Mouse (Mus musculus) embryonic facial prominence, embryonic 12.5 days (tissue): ENCODE results near the gene Mrps14. TPM values are rescaled to one million over a fixed set of nuclear protein-coding genes. Genes with fewer than 3 reads are reported as not detected.
A peak's percentile ranks its signal among the peaks of the same experiment; 100 is the strongest.

Experiments
- ATAC-seq: fragments of 200-750 bp; cut with Nextera tagmentation; 2 replicates; pipeline ENCODE4 v1.8.0; 2017; ENCODE audit not compliant: insufficient number of reproducible peaks, insufficient read depth, low FRiP score, low TSS enrichment
- H3K27ac ChIP-seq: fragments of 300-500 bp; sonication (generic); 2 replicates; pipeline ENCODE4 v1.5.1; 2016; ENCODE audit warnings: mild to moderate bottlenecking
- H3K27me3 ChIP-seq: fragments of 300-500 bp; sonication (generic); 2 replicates; pipeline ENCODE4 v1.6.1; 2016; ENCODE audit warnings: mild to moderate bottlenecking, moderate library complexity
- H3K36me3 ChIP-seq: fragments of 300-500 bp; sonication (generic); 2 replicates; pipeline ENCODE4 v1.6.1; 2016; ENCODE audit warnings: mild to moderate bottlenecking
- H3K4me1 ChIP-seq: fragments of 300-500 bp; sonication (generic); 2 replicates; pipeline ENCODE4 v1.6.1; 2016
- H3K4me2 ChIP-seq: fragments of 300-500 bp; sonication (generic); replicated peaks from 2 replicates; pipeline ENCODE4 v1.6.1; 2016; ENCODE audit warnings: mild to moderate bottlenecking, moderate library complexity
- H3K4me3 ChIP-seq: fragments of 300-500 bp; sonication (generic); 2 replicates; pipeline ENCODE4 v1.5.1; 2016; ENCODE audit warnings: mild to moderate bottlenecking
- H3K9ac ChIP-seq: fragments of 300-500 bp; sonication (generic); 2 replicates; pipeline ENCODE4 v1.6.1; 2016; ENCODE audit warnings: mild to moderate bottlenecking, moderate library complexity
- H3K9me3 ChIP-seq: fragments of 300-500 bp; sonication (generic); 2 replicates; pipeline ENCODE4 v1.6.1; 2016; ENCODE audit warnings: mild to moderate bottlenecking, moderate library complexity
- WGBS: fragments of 180-500 bp; shearing (Covaris S2); methylation state at CpG from one replicate; pipeline ENCODE4 v1.1.7; 2016; 5-methylcytosine and 5-hydroxymethylcytosine counted together
- polyA plus RNA-seq: library from polyadenylated mRNA; unstranded; fragments of >200 nt; fragmentation: Nextera tagmentation; extraction: Ambion mirVana; gene quantifications from 2 replicates; pipeline ENCODE4 v1.2.1, GENCODE M21; 2016

The Mrps14 gene
- polyA plus RNA-seq: 232 and 233 TPM in 2 replicates

- H3K27me3 ChIP-seq: no peaks in the 10 kb centered on the region
- 7% methylated on average over 31 of the region's 31 CpGs for WGBS
- ATAC-seq: peak; percentile 99
Observed at GRCm38 (mm10) chr1:160194529-160195336, at the start of gene Mrps14. Mrps14 (plus strand) TSS chr1:160195215.

GRCm38 (mm10) chr1:160145606-160146005 is 49.4 kb upstream of the Mrps14 start:
- ATAC-seq: no peak
- no peaks in the 10 kb centered on the region for H3K9me3 ChIP-seq
- no peak overlapping the region for H3K4me3 ChIP-seq
- H3K4me1 ChIP-seq: peaks cover 10% of the 10 kb centered on the region; the same call in 1 of the 2 replicates
- H3K27ac ChIP-seq: no peak overlapping the region
- no peak overlapping the region for H3K4me2 ChIP-seq
- H3K36me3 ChIP-seq: no peaks in the 10 kb centered on the region
- no peaks in the 10 kb centered on the region for H3K27me3 ChIP-seq
- 75% methylated on average over 3 of the region's 3 CpGs for WGBS
- no peak overlapping the region for H3K9ac ChIP-seq

More at GRCm38 (mm10) chr1:160194529-160195336, at the start of gene Mrps14:
- 0 out of 2 replicates have a peak, but pooled peaks cover 11% of the 10 kb centered on the region for H3K36me3 ChIP-seq
- H3K4me3 ChIP-seq: peak within 1 kb of the TSS; percentile 90
- H3K9ac ChIP-seq: peak within 1 kb of the TSS; percentile 80
- peak within 1 kb of the TSS; percentile 84 for H3K4me2 ChIP-seq
- H3K4me1 ChIP-seq: no peaks in the 10 kb centered on the region
- H3K27ac ChIP-seq: peak within 1 kb of the TSS; percentile 37; the same call in 1 of the 2 replicates
- H3K9me3 ChIP-seq: no peaks in the 10 kb centered on the region

- 85% methylated on average over 7 of the region's 7 CpGs for WGBS
- Histone ChIP-seq H3K4me1 (peaks cover 10% of the 10 kb centered on the region; the same call in 1 of the 2 replicates), H3K9me3 (no peaks in the 10 kb centered on the region), H3K9ac (no peak overlapping the region), H3K27ac (no peak overlapping the region), H3K4me3 (no peak overlapping the region), H3K27me3 (no peaks in the 10 kb centered on the region), H3K4me2 (no peak overlapping the region), H3K36me3 (no peaks in the 10 kb centered on the region)
- no peak for ATAC-seq
Observed at GRCm38 (mm10) chr1:160147274-160147673, 47.7 kb upstream of the Mrps14 start.

GRCm38 (mm10) chr1:160149291-160149906 is 45.6 kb upstream of the Mrps14 start:
- no peak for ATAC-seq
- Histone ChIP-seq H3K36me3 (no peaks in the 10 kb centered on the region), H3K4me2 (0 out of 2 replicates have a peak overlapping the region, but pooled peaks have one; percentile 9), H3K4me3 (no peak overlapping the region), H3K27me3 (no peaks in the 10 kb centered on the region), H3K4me1 (peaks cover 10% of the 10 kb centered on the region; the same call in 1 of the 2 replicates), H3K9ac (no peak overlapping the region), H3K9me3 (no peaks in the 10 kb centered on the region), H3K27ac (0 out of 2 replicates have a peak overlapping the region, but pooled peaks have one; percentile 23)
- 32% methylated on average over 11 of the region's 11 CpGs for WGBS

- 80% methylated on average over 3 of the region's 3 CpGs for WGBS
- ATAC-seq: no peak
- H3K4me2 ChIP-seq: no peak overlapping the region
Observed at GRCm38 (mm10) chr1:160150726-160151125, 44.3 kb upstream of the Mrps14 start.

GRCm38 (mm10) chr1:160153480-160153879 is 41.5 kb upstream of the Mrps14 start, which contains the start of gene Tnn:
Tnn (minus strand) TSS chr1:160153580.
- H3K27ac ChIP-seq: no peak within 1 kb of the TSS
- WGBS: 47% methylated on average over 8 of the region's 8 CpGs
- H3K4me3 ChIP-seq: no peak within 1 kb of the TSS
- H3K9me3 ChIP-seq: no peaks in the 10 kb centered on the region
- no peak within 1 kb of the TSS for H3K9ac ChIP-seq
- no peaks in the 10 kb centered on the region for H3K36me3 ChIP-seq
- H3K4me1 ChIP-seq: peaks cover 10% of the 10 kb centered on the region; the same call in 1 of the 2 replicates
- no peaks in the 10 kb centered on the region for H3K27me3 ChIP-seq
- H3K4me2 ChIP-seq: no peak within 1 kb of the TSS
- no peak for ATAC-seq

More at GRCm38 (mm10) chr1:160150726-160151125, 44.3 kb upstream of the Mrps14 start:
- peaks cover 10% of the 10 kb centered on the region; the same call in 1 of the 2 replicates for H3K4me1 ChIP-seq
- no peak overlapping the region for H3K9ac ChIP-seq
- no peak overlapping the region for H3K4me3 ChIP-seq
- H3K27me3 ChIP-seq: no peaks in the 10 kb centered on the region
- H3K9me3 ChIP-seq: no peaks in the 10 kb centered on the region
- no peaks in the 10 kb centered on the region for H3K36me3 ChIP-seq
- no peak overlapping the region for H3K27ac ChIP-seq

GRCm38 (mm10) chr1:160158190-160158589 is 36.8 kb upstream of the Mrps14 start:
- ATAC-seq: no peak
- 89% methylated on average over 2 of the region's 2 CpGs for WGBS

GRCm38 (mm10) chr1:160166600-160166999 is 28.4 kb upstream of the Mrps14 start:
- H3K9ac ChIP-seq: no peak overlapping the region
- H3K4me3 ChIP-seq: no peak overlapping the region
- no peaks in the 10 kb centered on the region for H3K9me3 ChIP-seq
- ATAC-seq: no peak
- no peaks in the 10 kb centered on the region for H3K36me3 ChIP-seq
- H3K27ac ChIP-seq: no peak overlapping the region
- H3K4me2 ChIP-seq: no peak overlapping the region
- WGBS: 52% methylated on average over 5 of the region's 5 CpGs
- no peaks in the 10 kb centered on the region for H3K4me1 ChIP-seq
- H3K27me3 ChIP-seq: no peaks in the 10 kb centered on the region

More at GRCm38 (mm10) chr1:160158190-160158589, 36.8 kb upstream of the Mrps14 start:
- Histone ChIP-seq H3K9ac (no peak overlapping the region), H3K4me1 (no peaks in the 10 kb centered on the region), H3K27me3 (no peaks in the 10 kb centered on the region), H3K9me3 (no peaks in the 10 kb centered on the region), H3K4me3 (no peak overlapping the region), H3K36me3 (no peaks in the 10 kb centered on the region), H3K27ac (no peak overlapping the region), H3K4me2 (no peak overlapping the region)

- H3K9me3 ChIP-seq: no peaks in the 10 kb centered on the region
- WGBS: 63% methylated on average over 8 of the region's 8 CpGs
Observed at GRCm38 (mm10) chr1:160176903-160177302, 18.1 kb upstream of the Mrps14 start.

GRCm38 (mm10) chr1:160181216-160181615 is 13.8 kb upstream of the Mrps14 start:
- no peak for ATAC-seq
- H3K4me2 ChIP-seq: no peak overlapping the region
- no peaks in the 10 kb centered on the region for H3K4me1 ChIP-seq
- no peak overlapping the region for H3K9ac ChIP-seq
- no peak overlapping the region for H3K27ac ChIP-seq
- 66% methylated on average over 4 of the region's 4 CpGs for WGBS
- no peaks in the 10 kb centered on the region for H3K27me3 ChIP-seq
- H3K36me3 ChIP-seq: no peaks in the 10 kb centered on the region
- no peaks in the 10 kb centered on the region for H3K9me3 ChIP-seq
- H3K4me3 ChIP-seq: no peak overlapping the region

More at GRCm38 (mm10) chr1:160176903-160177302, 18.1 kb upstream of the Mrps14 start:
- H3K4me3 ChIP-seq: no peak overlapping the region
- no peak overlapping the region for H3K27ac ChIP-seq
- no peak overlapping the region for H3K9ac ChIP-seq
- no peak overlapping the region for H3K4me2 ChIP-seq
- ATAC-seq: no peak
- H3K36me3 ChIP-seq: no peaks in the 10 kb centered on the region
- no peaks in the 10 kb centered on the region for H3K27me3 ChIP-seq
- H3K4me1 ChIP-seq: no peaks in the 10 kb centered on the region

- 18% methylated on average over 5 of the region's 5 CpGs for WGBS
- no peaks in the 10 kb centered on the region for H3K4me1 ChIP-seq
- no peaks in the 10 kb centered on the region for H3K36me3 ChIP-seq
- no peak overlapping the region for H3K4me3 ChIP-seq
- no peak overlapping the region for H3K27ac ChIP-seq
- no peaks in the 10 kb centered on the region for H3K27me3 ChIP-seq
- no peaks in the 10 kb centered on the region for H3K9me3 ChIP-seq
- ATAC-seq: peak; percentile 74; the same call in 1 of the 2 replicates
- no peak overlapping the region for H3K9ac ChIP-seq
- H3K4me2 ChIP-seq: peak overlapping the region; percentile 28; the same call in 1 of the 2 replicates
Observed at GRCm38 (mm10) chr1:160184506-160184905, 10.5 kb upstream of the Mrps14 start.
